Mouse (Mus musculus) hindbrain, embryonic 12.5 days (tissue): ENCODE measurements at regions not wholly inside any gene's neighbourhood (a gene's known extent, or its start where the extent isn't known, plus 50 kb on each side); places are given as distances from the start of the nearest gene placed in this dataset.

Experiments used
- ATAC-seq: fragments of 200-750 bp; cut with Nextera tagmentation; 2 replicates; pipeline ENCODE4 v1.8.0; 2017; ENCODE audit warnings: moderate TSS enrichment; ENCODE audit not compliant: low FRiP score
- H3K27ac ChIP-seq: fragments of 300-500 bp; sonication (generic); 2 replicates; pipeline ENCODE4 v1.5.1; 2016; ENCODE audit warnings: mild to moderate bottlenecking
- H3K27me3 ChIP-seq: fragments of 300-500 bp; sonication (generic); 2 replicates; pipeline ENCODE4 v1.6.1; 2016; ENCODE audit warnings: mild to moderate bottlenecking
- H3K36me3 ChIP-seq: fragments of 300-500 bp; sonication (generic); 2 replicates; pipeline ENCODE4 v1.6.1; 2016; ENCODE audit warnings: mild to moderate bottlenecking
- H3K4me1 ChIP-seq: fragments of 300-500 bp; sonication (generic); 2 replicates; pipeline ENCODE4 v1.6.1; 2016
- H3K4me2 ChIP-seq: fragments of 300-500 bp; sonication (generic); replicated peaks from 2 replicates; pipeline ENCODE4 v1.6.1; 2016; ENCODE audit warnings: mild to moderate bottlenecking
- H3K4me3 ChIP-seq: fragments of 300-500 bp; sonication (generic); 2 replicates; pipeline ENCODE4 v1.5.1; 2016; ENCODE audit warnings: mild to moderate bottlenecking
- H3K9ac ChIP-seq: fragments of 300-500 bp; sonication (generic); 2 replicates; pipeline ENCODE4 v1.6.1; 2016; ENCODE audit warnings: mild to moderate bottlenecking, moderate library complexity
- H3K9me3 ChIP-seq: fragments of 300-500 bp; sonication (generic); replicated peaks from 2 replicates; pipeline ENCODE4 v1.6.1; 2016; ENCODE audit warnings: mild to moderate bottlenecking
- WGBS: fragments of 180-500 bp; shearing (Covaris S2); methylation state at CpG from one replicate; pipeline ENCODE4 v1.1.7; 2016; 5-methylcytosine and 5-hydroxymethylcytosine counted together

GRCm38 (mm10) chr10:46229608-46230007, 652.0 kb downstream of the Hace1 start:
- Histone ChIP-seq H3K9me3 (no peaks in the 10 kb centered on the region), H3K27me3 (no peaks in the 10 kb centered on the region), H3K9ac (no peak overlapping the region), H3K27ac (no peak overlapping the region), H3K4me3 (no peak overlapping the region), H3K36me3 (no peaks in the 10 kb centered on the region), H3K4me2 (no peak overlapping the region), H3K4me1 (0 out of 2 replicates have a peak, but pooled peaks cover 4% of the 10 kb centered on the region)
- ATAC-seq = no peak
- WGBS = 74% methylated on average over 4 of the region's 4 CpGs

GRCm38 (mm10) chr10:46235581-46235980, 658.0 kb downstream of the Hace1 start:
- Histone ChIP-seq H3K9me3 (no peaks in the 10 kb centered on the region), H3K27me3 (no peaks in the 10 kb centered on the region), H3K4me1 (no peaks in the 10 kb centered on the region), H3K27ac (no peak overlapping the region), H3K4me3 (no peak overlapping the region), H3K4me2 (no peak overlapping the region), H3K9ac (no peak overlapping the region), H3K36me3 (no peaks in the 10 kb centered on the region)
- 73% methylated on average over 2 of the region's 2 CpGs for WGBS
- no peak for ATAC-seq

- no peak for ATAC-seq
- Histone ChIP-seq H3K4me3 (no peak overlapping the region), H3K36me3 (no peaks in the 10 kb centered on the region), H3K27me3 (no peaks in the 10 kb centered on the region), H3K4me1 (no peaks in the 10 kb centered on the region), H3K27ac (no peak overlapping the region), H3K9ac (no peak overlapping the region), H3K4me2 (no peak overlapping the region), H3K9me3 (no peaks in the 10 kb centered on the region)
- 48% methylated on average over 1 of the region's 1 CpGs for WGBS
These were observed 677.9 kb downstream of the Hace1 start for GRCm38 (mm10) chr10:46255575-46255974.

GRCm38 (mm10) chr10:46269710-46270109, 692.1 kb downstream of the Hace1 start:
- WGBS = 85% methylated on average over 1 of the region's 1 CpGs

GRCm38 (mm10) chr10:46273846-46274245, 696.2 kb downstream of the Hace1 start:
- WGBS = 69% methylated on average over 1 of the region's 1 CpGs
- H3K27me3 ChIP-seq = no peaks in the 10 kb centered on the region
- no peaks in the 10 kb centered on the region for H3K4me1 ChIP-seq
- H3K9me3 ChIP-seq = no peaks in the 10 kb centered on the region
- ATAC-seq = no peak
- no peak overlapping the region for H3K4me2 ChIP-seq
- H3K4me3 ChIP-seq = no peak overlapping the region
- no peak overlapping the region for H3K27ac ChIP-seq
- H3K36me3 ChIP-seq = no peaks in the 10 kb centered on the region
- H3K9ac ChIP-seq = no peak overlapping the region

More at GRCm38 (mm10) chr10:46269710-46270109, 692.1 kb downstream of the Hace1 start:
- Histone ChIP-seq H3K27me3 (no peaks in the 10 kb centered on the region), H3K4me1 (no peaks in the 10 kb centered on the region), H3K27ac (no peak overlapping the region), H3K36me3 (no peaks in the 10 kb centered on the region), H3K4me2 (no peak overlapping the region), H3K9ac (no peak overlapping the region), H3K9me3 (no peaks in the 10 kb centered on the region), H3K4me3 (no peak overlapping the region)
- no peak for ATAC-seq

GRCm38 (mm10) chr10:46294290-46294689, 716.7 kb downstream of the Hace1 start:
- 80% methylated on average over 5 of the region's 5 CpGs for WGBS
- Histone ChIP-seq H3K27me3 (no peaks in the 10 kb centered on the region), H3K4me3 (no peak overlapping the region), H3K4me2 (no peak overlapping the region), H3K9ac (no peak overlapping the region), H3K4me1 (no peaks in the 10 kb centered on the region), H3K27ac (no peak overlapping the region), H3K9me3 (no peaks in the 10 kb centered on the region), H3K36me3 (no peaks in the 10 kb centered on the region)
- no peak for ATAC-seq

- ATAC-seq = no peak
- Histone ChIP-seq H3K9me3 (no peaks in the 10 kb centered on the region), H3K9ac (no peak overlapping the region), H3K27ac (no peak overlapping the region), H3K4me3 (no peak overlapping the region), H3K4me2 (no peak overlapping the region), H3K4me1 (no peaks in the 10 kb centered on the region), H3K27me3 (no peaks in the 10 kb centered on the region), H3K36me3 (no peaks in the 10 kb centered on the region)
- 65% methylated on average over 5 of the region's 5 CpGs for whole genome bisulfite sequencing
These were observed 720.7 kb downstream of the Hace1 start for GRCm38 (mm10) chr10:46298352-46298751.

GRCm38 (mm10) chr10:46299521-46299920, 721.9 kb downstream of the Hace1 start:
- H3K27me3 ChIP-seq = no peaks in the 10 kb centered on the region
- 55% methylated on average over 3 of the region's 3 CpGs for WGBS
- no peaks in the 10 kb centered on the region for H3K4me1 ChIP-seq
- no peaks in the 10 kb centered on the region for H3K36me3 ChIP-seq
- no peak for ATAC-seq
- no peak overlapping the region for H3K27ac ChIP-seq
- no peak overlapping the region for H3K4me3 ChIP-seq
- no peak overlapping the region for H3K4me2 ChIP-seq
- H3K9ac ChIP-seq = no peak overlapping the region
- H3K9me3 ChIP-seq = no peaks in the 10 kb centered on the region

GRCm38 (mm10) chr10:46320328-46321038, 742.9 kb downstream of the Hace1 start:
- Histone ChIP-seq H3K36me3 (no peaks in the 10 kb centered on the region), H3K27ac (no peak overlapping the region), H3K4me1 (no peaks in the 10 kb centered on the region), H3K9me3 (no peaks in the 10 kb centered on the region), H3K9ac (no peak overlapping the region), H3K27me3 (no peaks in the 10 kb centered on the region), H3K4me3 (no peak overlapping the region), H3K4me2 (no peak overlapping the region)
- ATAC-seq = no peak
- WGBS = 92% methylated on average over 5 of the region's 5 CpGs

GRCm38 (mm10) chr10:46321040-46321439, 743.4 kb downstream of the Hace1 start:
- no peaks in the 10 kb centered on the region for H3K27me3 ChIP-seq
- ATAC-seq = no peak
- H3K9ac ChIP-seq = no peak overlapping the region
- no peak overlapping the region for H3K4me3 ChIP-seq
- 92% methylated on average over 3 of the region's 3 CpGs for WGBS
- H3K36me3 ChIP-seq = no peaks in the 10 kb centered on the region
- H3K4me1 ChIP-seq = no peaks in the 10 kb centered on the region
- no peak overlapping the region for H3K27ac ChIP-seq
- H3K4me2 ChIP-seq = no peak overlapping the region
- H3K9me3 ChIP-seq = no peaks in the 10 kb centered on the region

- Histone ChIP-seq H3K9me3 (no peaks in the 10 kb centered on the region), H3K36me3 (no peaks in the 10 kb centered on the region), H3K4me3 (no peak overlapping the region), H3K27me3 (no peaks in the 10 kb centered on the region), H3K4me1 (no peaks in the 10 kb centered on the region), H3K4me2 (no peak overlapping the region), H3K9ac (no peak overlapping the region), H3K27ac (no peak overlapping the region)
- ATAC-seq = no peak
- WGBS = 84% methylated on average over 1 of the region's 1 CpGs
These were observed 751.4 kb downstream of the Hace1 start for GRCm38 (mm10) chr10:46329052-46329451.

- Histone ChIP-seq H3K9me3 (no peaks in the 10 kb centered on the region), H3K4me3 (no peak overlapping the region), H3K27ac (no peak overlapping the region), H3K4me2 (no peak overlapping the region), H3K4me1 (no peaks in the 10 kb centered on the region), H3K36me3 (no peaks in the 10 kb centered on the region), H3K9ac (no peak overlapping the region), H3K27me3 (no peaks in the 10 kb centered on the region)
- ATAC-seq = no peak
These were observed 754.1 kb downstream of the Hace1 start for GRCm38 (mm10) chr10:46331599-46332283.

GRCm38 (mm10) chr10:46333231-46333630, 755.6 kb downstream of the Hace1 start:
- H3K4me3 ChIP-seq = no peak overlapping the region

More at GRCm38 (mm10) chr10:46333231-46333630, 755.6 kb downstream of the Hace1 start:
- Histone ChIP-seq H3K36me3 (no peaks in the 10 kb centered on the region), H3K4me2 (no peak overlapping the region), H3K4me1 (no peaks in the 10 kb centered on the region), H3K9ac (no peak overlapping the region), H3K27ac (no peak overlapping the region), H3K9me3 (no peaks in the 10 kb centered on the region), H3K27me3 (no peaks in the 10 kb centered on the region)
- no peak for ATAC-seq
